ENCODE assay signal across 22 mouse cellular contexts in the genomic region with DNA sequence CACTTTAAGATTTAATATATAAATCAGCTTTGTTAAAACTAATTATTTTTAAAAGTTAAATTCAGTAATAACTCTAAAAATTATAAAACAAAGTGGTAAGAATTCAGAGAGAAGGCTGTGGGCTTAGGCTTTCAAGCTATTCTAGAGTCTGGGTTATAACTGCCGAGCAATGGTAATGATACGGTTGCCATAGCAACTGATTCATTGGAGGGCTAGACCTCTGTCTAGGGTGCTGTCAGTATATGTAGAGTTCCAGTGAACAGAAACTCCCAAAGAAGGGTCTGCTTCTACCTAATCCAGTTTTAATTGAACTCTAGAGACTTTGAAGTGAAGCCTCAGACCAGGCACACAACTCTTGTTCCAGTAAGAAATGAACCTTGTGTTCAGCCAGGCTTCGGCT. TPM values are rescaled to one million over a fixed set of nuclear protein-coding genes. Genes with fewer than 3 reads are reported as not detected.
DNase-seq lines count a peak whose midpoint lies in the region; ATAC-seq lines count a peak whose summit lies in the region.
"Had no signal": no experiment of that assay in that cellular context is flagged by ENCODE, and none has a peak within 500 bp of the region (broad histone marks: within the 10 kb centered on the region; RNA-seq: fewer than 3 reads in every experiment).

No protein-coding gene starts in this region.

- no peaks in the 10 kb centered on the region for H3K4me1 ChIP-seq in embryonic facial prominence, embryonic 11.5 days (ENCODE audit: control insufficient read depth, insufficient read depth, low read length)
- no peaks in the 10 kb centered on the region for H3K4me1 ChIP-seq in embryonic facial prominence, embryonic 10.5 days
- 0 out of 2 replicates have a peak, but pooled peaks cover 3% of the 10 kb centered on the region for H3K4me1 ChIP-seq in forebrain, embryonic 12.5 days
- H3K4me1 ChIP-seq in hindbrain, embryonic 16.5 days (ENCODE audit: control insufficient read depth, insufficient read depth, low read depth, low read length): no peaks in the 10 kb centered on the region
- H3K4me1 ChIP-seq in midbrain, embryonic 16.5 days (ENCODE audit: control insufficient read depth, insufficient read depth, low read length): peaks cover 3% of the 10 kb centered on the region
- H3K4me1 ChIP-seq: embryonic facial prominence, embryonic 15.5 days had no signal

- peak; percentile 30 for DNase-seq in embryonic facial prominence, embryonic 11.5 days (ENCODE audit: low spot score)
- no peak for DNase-seq in embryonic facial prominence, embryonic 10.5 days (ENCODE audit: low spot score)
- DNase-seq in thymus, postnatal 4 days: no peak
- DNase-seq in layer of hippocampus, adult 8-10 months (ENCODE audit: low spot score in 2 of 2): no peak
- no peak for DNase-seq in adrenal gland, postnatal 10 days
- DNase-seq: adrenal gland, adult 2 months; cerebellum, adult 9-11 months; heart, adult 11 months; kidney, postnatal 36 days; liver, postnatal 0 days; right cerebral cortex, postnatal 4 days; thymus, postnatal 25 days had no signal

- H3K36me3 ChIP-seq in embryonic facial prominence, embryonic 11.5 days (replicated peaks; ENCODE audit: control insufficient read depth, insufficient read depth, low read depth, low read length): no peaks in the 10 kb centered on the region
- H3K36me3 ChIP-seq in embryonic facial prominence, embryonic 10.5 days (replicated peaks): no peaks in the 10 kb centered on the region
- no peaks in the 10 kb centered on the region for H3K36me3 ChIP-seq in forebrain, embryonic 12.5 days (replicated peaks)
- no peaks in the 10 kb centered on the region for H3K36me3 ChIP-seq in hindbrain, embryonic 16.5 days (ENCODE audit: control insufficient read depth, insufficient read depth, low read length)
- no peaks in the 10 kb centered on the region for H3K36me3 ChIP-seq in midbrain, embryonic 16.5 days (ENCODE audit: control insufficient read depth, insufficient read depth, low read length)
- H3K36me3 ChIP-seq: embryonic facial prominence, embryonic 15.5 days had no signal

- H3K4me3 ChIP-seq in embryonic facial prominence, embryonic 11.5 days (ENCODE audit: low read depth, low read length): no peak overlapping the region
- no peak overlapping the region for H3K4me3 ChIP-seq in embryonic facial prominence, embryonic 10.5 days
- H3K4me3 ChIP-seq in forebrain, embryonic 12.5 days (replicated peaks): no peak overlapping the region
- no peak overlapping the region for H3K4me3 ChIP-seq in hindbrain, embryonic 16.5 days (ENCODE audit: low read length)
- H3K4me3 ChIP-seq in midbrain, embryonic 16.5 days (ENCODE audit: low read depth, low read length): no peak overlapping the region
- H3K4me3 ChIP-seq: embryonic facial prominence, embryonic 15.5 days; left cerebral cortex, adult 2 months; myocyte had no signal

- no peaks in the 10 kb centered on the region for H3K9me3 ChIP-seq in embryonic facial prominence, embryonic 11.5 days (replicated peaks; ENCODE audit: control insufficient read depth, low read length)
- H3K9me3 ChIP-seq in embryonic facial prominence, embryonic 10.5 days: no peaks in the 10 kb centered on the region
- no peaks in the 10 kb centered on the region for H3K9me3 ChIP-seq in forebrain, embryonic 12.5 days
- H3K9me3 ChIP-seq in hindbrain, embryonic 16.5 days (ENCODE audit: control insufficient read depth, low read length): no peaks in the 10 kb centered on the region
- H3K9me3 ChIP-seq in midbrain, embryonic 16.5 days (replicated peaks; ENCODE audit: control insufficient read depth, low read length, poor library complexity, severe bottlenecking): no peaks in the 10 kb centered on the region
- H3K9me3 ChIP-seq: embryonic facial prominence, embryonic 15.5 days had no signal

- 0 out of 2 replicates have a peak, but pooled peaks have one; percentile 56 for ATAC-seq in embryonic facial prominence, embryonic 11.5 days (replicated peaks; ENCODE audit: insufficient number of reproducible peaks, low FRiP score, low TSS enrichment, low read depth)
- ATAC-seq in forebrain, embryonic 12.5 days (ENCODE audit: low FRiP score): peak; percentile 67; the same call in 1 of the 2 replicates
- ATAC-seq in hindbrain, embryonic 16.5 days: peak; percentile 81; the same call in 1 of the 2 replicates
- ATAC-seq in midbrain, embryonic 16.5 days: peak; percentile 94
- ATAC-seq: intestine, embryonic 16.5 days; liver, postnatal 0 days; Patski had no signal

- no peak overlapping the region for H3K9ac ChIP-seq in embryonic facial prominence, embryonic 11.5 days (replicated peaks; ENCODE audit: low read length)
- no peak overlapping the region for H3K9ac ChIP-seq in forebrain, embryonic 12.5 days
- no peak overlapping the region for H3K9ac ChIP-seq in hindbrain, embryonic 16.5 days (ENCODE audit: low read depth, low read length)
- H3K9ac ChIP-seq in midbrain, embryonic 16.5 days (ENCODE audit: low read depth, low read length): no peak overlapping the region
- H3K9ac ChIP-seq: embryonic facial prominence, embryonic 15.5 days; liver, postnatal 0 days had no signal

- no peak overlapping the region for H3K4me2 ChIP-seq in embryonic facial prominence, embryonic 11.5 days (ENCODE audit: low read depth, low read length)
- no peak overlapping the region for H3K4me2 ChIP-seq in forebrain, embryonic 12.5 days
- no peak overlapping the region for H3K4me2 ChIP-seq in hindbrain, embryonic 16.5 days (ENCODE audit: low read length)
- H3K4me2 ChIP-seq in midbrain, embryonic 16.5 days (ENCODE audit: low read length): peak overlapping the region; percentile 23; the same call in 1 of the 2 replicates
- H3K4me2 ChIP-seq: embryonic facial prominence, embryonic 15.5 days had no signal

- H3K27me3 ChIP-seq in embryonic facial prominence, embryonic 11.5 days (ENCODE audit: control insufficient read depth, insufficient read depth, low read length): no peaks in the 10 kb centered on the region
- no peaks in the 10 kb centered on the region for H3K27me3 ChIP-seq in embryonic facial prominence, embryonic 10.5 days (replicated peaks; ENCODE audit: low read depth, poor library complexity, severe bottlenecking)
- no peaks in the 10 kb centered on the region for H3K27me3 ChIP-seq in forebrain, embryonic 12.5 days
- no peaks in the 10 kb centered on the region for H3K27me3 ChIP-seq in hindbrain, embryonic 16.5 days (replicated peaks; ENCODE audit: control insufficient read depth, insufficient read depth, low read length)
- H3K27me3 ChIP-seq in midbrain, embryonic 16.5 days (ENCODE audit: control insufficient read depth, insufficient read depth, low read depth, low read length): no peaks in the 10 kb centered on the region
- H3K27me3 ChIP-seq: CH12.LX; embryonic facial prominence, embryonic 15.5 days; Patski had no signal

- no peak overlapping the region for H3K27ac ChIP-seq in embryonic facial prominence, embryonic 11.5 days (replicated peaks; ENCODE audit: low read depth, low read length)
- H3K27ac ChIP-seq in embryonic facial prominence, embryonic 10.5 days (replicated peaks): no peak overlapping the region
- H3K27ac ChIP-seq in forebrain, embryonic 12.5 days: no peak overlapping the region
- H3K27ac ChIP-seq in hindbrain, embryonic 16.5 days (ENCODE audit: low read depth, low read length): no peak overlapping the region
- H3K27ac ChIP-seq in midbrain, embryonic 16.5 days (ENCODE audit: low read length): peak overlapping the region; percentile 47; the same call in 1 of the 2 replicates
- H3K27ac ChIP-seq: embryonic facial prominence, embryonic 15.5 days; left cerebral cortex, adult 2 months; macrophage had no signal

- 56% methylated on average over 3 of the region's 3 CpGs for WGBS in embryonic facial prominence, embryonic 11.5 days
- WGBS in embryonic facial prominence, embryonic 10.5 days: 65% methylated on average over 3 of the region's 3 CpGs
- WGBS in forebrain, embryonic 12.5 days: 33% methylated on average over 3 of the region's 3 CpGs
- WGBS in hindbrain, embryonic 16.5 days: 40% methylated on average over 3 of the region's 3 CpGs
- WGBS in midbrain, embryonic 16.5 days: 13% methylated on average over 3 of the region's 3 CpGs

RNA-seq across cellular contexts. Expression of a gene that starts 53.9 kb away (rescaled TPM):
- polyA plus RNA-seq in embryonic facial prominence, embryonic 11.5 days (2014; fragmentation: Nextera tagmentation; extraction: Ambion mirVana): 156 and 171 TPM in 2 replicates
- 116 and 134 TPM in 2 replicates for polyA plus RNA-seq in embryonic facial prominence, embryonic 10.5 days (2016; fragmentation: Nextera tagmentation; extraction: Ambion mirVana)
- polyA plus RNA-seq in forebrain, embryonic 12.5 days (2016; fragmentation: Nextera tagmentation; extraction: Ambion mirVana): 8.4 and 14.9 TPM in 2 replicates
- 190 and 200 TPM in 2 replicates for polyA plus RNA-seq in hindbrain, embryonic 16.5 days (2015; fragmentation: Nextera tagmentation; extraction: Ambion mirVana)
- polyA plus RNA-seq in midbrain, embryonic 16.5 days (2015; fragmentation: Nextera tagmentation; extraction: Ambion mirVana): 53.9 and 67.8 TPM in 2 replicates
- under 1 TPM; 0.12 to 0.23 (median 0.19) TPM for total RNA-seq in layer of hippocampus, adult 8-10 months (2022)
- total RNA-seq in adrenal gland, postnatal 10 days (2021): 1 to 10 TPM; 6.6 to 8.0 TPM
- polyA plus RNA-seq: macrophage, myocyte, Patski had no signal
